Mouse (Mus musculus) mammary gland, adult 2 months (tissue): ENCODE data around the gene Tagln3. TPM values are rescaled to one million over a fixed set of nuclear protein-coding genes. Genes with fewer than 3 reads are reported as not detected.

Experiments used
- polyA plus RNA-seq: library from polyadenylated mRNA; depleted of rRNA; stranded (reverse); fragments of >200 nt; gene quantifications from 2 replicates; pipeline ENCODE4 v1.2.3, GENCODE M21; 2012; ENCODE audit warnings: low replicate concordance; rRNA removed

Tagln3 gene
- 0.57 and 0.62 TPM in 2 replicates for polyA plus RNA-seq

GRCm38 (mm10) chr16:45724061-45724741 lies at the start of gene Tagln3:
TSS of gene Tagln3 (minus strand) at chr16:45724608.

GRCm38 (mm10) chr16:45742615-45743476 lies 18.4 kb upstream of the Tagln3 start, which contains the start of gene Abhd10:
TSS of gene Abhd10 (minus strand) at chr16:45742955.

GRCm38 (mm10) chr16:45693558-45693957 lies 30.9 kb downstream of the Tagln3 start, which contains the start of gene Tmprss7:
TSS of gene Tmprss7 (minus strand) at chr16:45693658.

Other genes with a start within 250 kb of the Tagln3 start
- gene Gm609, start 231.6 kb downstream of the Tagln3 start, polyA plus RNA-seq, result 0.11 TPM in 1 of 2 replicates, not detected in the other
- gene Gm17783, start 192.6 kb downstream of the Tagln3 start, polyA plus RNA-seq, result not detected in 2 replicates
- gene Slc9c1, start 189.3 kb downstream of the Tagln3 start, polyA plus RNA-seq, result not detected in 2 replicates
- gene Gcsam, start 114.2 kb downstream of the Tagln3 start, polyA plus RNA-seq, result 0.72 and 1.1 TPM in 2 replicates
- 0.11 TPM in 1 of 2 replicates, not detected in the other for gene BC016579, start 70.5 kb downstream of the Tagln3 start, polyA plus RNA-seq
- gene Tmprss7, start 30.9 kb downstream of the Tagln3 start, polyA plus RNA-seq, result 0.04 TPM in 1 of 2 replicates, not detected in the other
- gene Abhd10, start 18.3 kb upstream of the Tagln3 start, polyA plus RNA-seq, result 2.6 and 7.8 TPM in 2 replicates
- gene Phldb2, start 229.0 kb upstream of the Tagln3 start, polyA plus RNA-seq, result 6.9 and 8.9 TPM in 2 replicates